Mouse (Mus musculus) mammary gland, adult 2 months (tissue): Measurements from ENCODE around the gene Mansc1. TPM values are rescaled to one million over a fixed set of nuclear protein-coding genes. Genes with fewer than 3 reads are reported as not detected.

Experiments
- polyA plus RNA-seq: library from polyadenylated mRNA; depleted of rRNA; stranded (reverse); fragments of >200 nt; gene quantifications from 2 replicates; pipeline ENCODE4 v1.2.3, GENCODE M21; 2012; ENCODE audit warnings: low replicate concordance; rRNA removed

The Mansc1 gene
- polyA plus RNA-seq: 7.9 and 13.5 TPM in 2 replicates

GRCm38 (mm10) chr6:134631947-134632687, at the start of gene Mansc1:
TSS of gene Mansc1 (minus strand) at chr6:134632488.

DNA sequence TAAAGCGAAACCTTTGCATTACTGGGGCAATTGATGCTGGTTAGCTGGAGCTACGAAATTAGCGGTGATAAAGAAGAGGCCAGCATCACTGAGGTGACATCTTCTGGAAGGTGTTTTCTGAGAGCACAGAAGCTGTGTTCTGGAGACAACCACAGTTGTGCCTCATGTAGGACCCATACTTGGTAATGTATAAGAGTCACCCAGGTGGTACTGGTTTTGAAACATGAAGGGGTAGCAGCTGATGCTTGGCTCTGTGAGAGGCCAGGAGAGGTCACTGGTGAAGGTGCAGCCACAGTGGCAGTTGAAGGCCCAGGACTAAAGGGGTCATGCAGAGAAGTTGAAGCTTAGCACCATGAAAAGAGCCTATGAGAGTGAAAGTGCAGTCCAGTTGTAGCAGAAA, 6.9 kb upstream of the Mansc1 start, which contains the start of gene Borcs5:
Gene Borcs5, plus strand, starts transcription at position 301 of the 400 bp plus-strand sequence.

DNA sequence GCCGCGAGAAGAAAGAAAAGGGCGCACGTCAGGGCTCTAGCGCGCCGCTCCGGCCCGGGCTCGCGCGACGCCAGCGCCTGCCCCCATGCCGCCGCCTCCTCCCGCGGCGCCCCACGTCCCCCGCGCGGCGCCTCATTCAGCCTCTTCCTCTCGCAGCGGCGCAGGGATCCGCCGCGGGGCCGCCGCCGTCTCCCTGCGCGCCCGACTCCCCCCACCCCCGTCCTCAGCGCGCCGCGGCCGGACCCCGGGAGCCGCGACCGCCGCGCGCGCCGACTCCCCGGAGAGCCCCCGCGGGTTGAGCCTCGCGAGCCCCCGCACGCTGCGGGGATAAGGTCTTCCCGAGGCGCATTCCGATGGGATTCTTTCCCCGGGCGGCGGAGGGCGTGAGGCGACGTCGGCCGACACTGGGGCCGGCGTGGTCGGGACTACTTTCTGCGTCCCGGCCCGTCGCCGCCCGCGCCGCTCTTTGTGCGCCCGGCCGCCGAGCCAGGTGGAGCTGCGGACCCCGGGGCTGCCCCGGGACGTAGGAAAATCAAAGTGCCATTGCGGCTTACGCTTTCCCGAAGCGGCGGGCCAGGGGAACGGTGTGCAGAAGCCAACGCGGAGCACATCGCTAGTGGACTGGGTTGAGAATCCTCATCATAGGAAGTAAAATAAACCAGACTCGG, 65.3 kb downstream of the Mansc1 start, which contains the start of gene Lrp6:
Gene Lrp6, minus strand, starts transcription at position 148 of the 668 bp plus-strand sequence.

Other genes starting within 250 kb of the Mansc1 start
- 1.3 and 1.6 TPM in 2 replicates for gene Bcl2l14, start 236.2 kb downstream of the Mansc1 start, polyA plus RNA-seq
- 30.7 and 40.3 TPM in 2 replicates for gene Lrp6, start 65.5 kb downstream of the Mansc1 start, polyA plus RNA-seq
- 18.0 and 25.9 TPM in 2 replicates for gene Borcs5, start 7.0 kb upstream of the Mansc1 start, polyA plus RNA-seq
- 22.5 and 36.7 TPM in 2 replicates for gene Dusp16, start 160.1 kb upstream of the Mansc1 start, polyA plus RNA-seq
- gene Crebl2, start 197.7 kb upstream of the Mansc1 start, polyA plus RNA-seq: 9.2 and 19.1 TPM in 2 replicates